Mouse (Mus musculus) heart, embryonic 14.5 days (tissue): ENCODE measurements around the gene Traf4. TPM values are rescaled to one million over a fixed set of nuclear protein-coding genes. Genes with fewer than 3 reads are reported as not detected.

Experiments used
- ATAC-seq: fragments of 200-750 bp; cut with Nextera tagmentation; 2 replicates; pipeline ENCODE4 v1.8.0; 2017; ENCODE audit warnings: low read depth, moderate TSS enrichment; ENCODE audit not compliant: insufficient number of reproducible peaks, insufficient read depth, low FRiP score
- H3K27ac ChIP-seq, 2 experiments: fragments of 200-500 bp in 1 of 2; fragments of 300-500 bp in 1 of 2; sonication (generic) in 1 of 2; replicated peaks in 1 of 2; 2 replicates each; pipeline ENCODE4 v1.5.1; 2012 to 2014; ENCODE audit warnings: low read depth in 2 of 2, low read length in 2 of 2, control low read depth in 1 of 2, mild to moderate bottlenecking in 1 of 2, mixed read lengths in 1 of 2; ENCODE audit not compliant: control insufficient read depth in 1 of 2, insufficient read depth in 1 of 2
- H3K27me3 ChIP-seq: fragments of 300-500 bp; sonication (generic); 2 replicates; pipeline ENCODE4 v1.6.1; 2014; ENCODE audit warnings: mild to moderate bottlenecking, low read length, control low read depth; ENCODE audit not compliant: control insufficient read depth, insufficient read depth
- H3K36me3 ChIP-seq: fragments of 300-500 bp; sonication (generic); 2 replicates; pipeline ENCODE4 v1.6.1; 2014; ENCODE audit warnings: mild to moderate bottlenecking, control low read depth, low read length, mixed read lengths; ENCODE audit not compliant: control insufficient read depth, insufficient read depth
- H3K4me1 ChIP-seq, 2 experiments: fragments of 200-500 bp in 1 of 2; fragments of 300-500 bp in 1 of 2; sonication (generic) in 1 of 2; 2 replicates each; pipeline ENCODE4 v1.6.1; 2012 to 2014; ENCODE audit warnings: low read length in 2 of 2, control low read depth in 1 of 2, mixed read lengths in 1 of 2; ENCODE audit not compliant: control insufficient read depth in 2 of 2, insufficient read depth in 2 of 2
- H3K4me2 ChIP-seq: fragments of 300-500 bp; sonication (generic); 2 replicates; pipeline ENCODE4 v1.6.1; 2014; ENCODE audit warnings: mild to moderate bottlenecking, low read length
- H3K4me3 ChIP-seq, 2 experiments: fragments of 200-500 bp in 1 of 2; fragments of 300-500 bp in 1 of 2; sonication (generic) in 1 of 2; 2 replicates each; pipeline ENCODE4 v1.5.1; 2012 to 2014; ENCODE audit warnings: low read length in 2 of 2, mild to moderate bottlenecking in 2 of 2, control low read depth in 1 of 2, low read depth in 1 of 2, moderate library complexity in 1 of 2; ENCODE audit not compliant: control insufficient read depth in 1 of 2, insufficient read depth in 1 of 2
- H3K9ac ChIP-seq: fragments of 300-500 bp; sonication (generic); 2 replicates; pipeline ENCODE4 v1.6.1; 2014; ENCODE audit warnings: mild to moderate bottlenecking, low read length
- H3K9me3 ChIP-seq: fragments of 300-500 bp; sonication (generic); 2 replicates; pipeline ENCODE4 v1.6.1; 2016; ENCODE audit warnings: low read length, control low read depth; ENCODE audit not compliant: control insufficient read depth
- WGBS: fragments of 180-500 bp; shearing (Covaris S2); extraction: QIAGEN DNeasy Blood & Tissue Kit; methylation state at CpG from one replicate; pipeline ENCODE4 v1.1.7; 2014; 5-methylcytosine and 5-hydroxymethylcytosine counted together
- polyA plus RNA-seq: library from polyadenylated mRNA; unstranded; fragments of >200 nt; fragmentation: Nextera tagmentation; extraction: Ambion mirVana; gene quantifications from 2 replicates; pipeline ENCODE4 v1.2.1, GENCODE M21; 2014

Traf4 gene
- polyA plus RNA-seq, 1 experiment from 2014 or later: 25.6 TPM

- Histone ChIP-seq H3K4me2 (peak overlapping the region; percentile 93), H3K27me3 (no peaks in the 10 kb centered on the region), H3K4me1 (peaks cover 13 to 30% of the 10 kb centered on the region in 2 experiments; a peak in 3 of 4 replicates), H3K27ac (no peak overlapping the region; a peak in 1 of 4 replicates), H3K9ac (peak overlapping the region; percentile 97; the same call in 1 of the 2 replicates), H3K36me3 (peaks cover 50% of the 10 kb centered on the region), H3K9me3 (no peaks in the 10 kb centered on the region), H3K4me3 (no peak overlapping the region)
- WGBS: 75% methylated on average over 6 of the region's 6 CpGs
- ATAC-seq: no peak
Measured at GRCm38 (mm10) chr11:78162504-78162903, 2.9 kb downstream of the Traf4 start.

DNA sequence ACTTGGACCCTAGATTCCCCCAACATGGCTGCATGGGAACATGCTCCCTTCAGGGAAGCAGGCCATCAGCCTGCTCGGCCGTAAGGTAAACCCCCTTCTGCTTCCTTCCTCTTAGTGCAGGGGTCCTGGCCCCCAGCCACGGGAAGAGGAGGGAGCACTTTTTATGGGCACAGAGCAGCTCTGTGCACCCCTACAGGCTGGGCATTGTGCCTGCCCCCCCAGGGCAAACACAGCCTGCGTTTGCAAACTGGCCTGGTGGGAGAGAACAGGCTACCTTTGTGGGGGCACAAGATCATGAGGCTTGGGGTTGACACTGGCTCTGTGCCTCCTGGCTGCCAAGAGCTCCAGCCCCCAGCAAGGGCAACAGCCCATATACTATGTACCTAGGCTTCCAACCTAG is 3.4 kb downstream of the Traf4 start:
- H3K9me3 ChIP-seq: no peaks in the 10 kb centered on the region
- 62% methylated on average over 4 of the region's 4 CpGs for WGBS
- H3K27ac ChIP-seq: no peak overlapping the region
- ATAC-seq: no peak
- H3K9ac ChIP-seq: peak overlapping the region; percentile 97; the same call in 1 of the 2 replicates
- peak overlapping the region; percentile 93; the same call in 1 of the 2 replicates for H3K4me2 ChIP-seq
- H3K27me3 ChIP-seq: no peaks in the 10 kb centered on the region
- peaks cover 56% of the 10 kb centered on the region for H3K36me3 ChIP-seq
- peaks cover 13 to 30% of the 10 kb centered on the region in 2 experiments; a peak in 3 of 4 replicates for H3K4me1 ChIP-seq
- no peak overlapping the region for H3K4me3 ChIP-seq

DNA sequence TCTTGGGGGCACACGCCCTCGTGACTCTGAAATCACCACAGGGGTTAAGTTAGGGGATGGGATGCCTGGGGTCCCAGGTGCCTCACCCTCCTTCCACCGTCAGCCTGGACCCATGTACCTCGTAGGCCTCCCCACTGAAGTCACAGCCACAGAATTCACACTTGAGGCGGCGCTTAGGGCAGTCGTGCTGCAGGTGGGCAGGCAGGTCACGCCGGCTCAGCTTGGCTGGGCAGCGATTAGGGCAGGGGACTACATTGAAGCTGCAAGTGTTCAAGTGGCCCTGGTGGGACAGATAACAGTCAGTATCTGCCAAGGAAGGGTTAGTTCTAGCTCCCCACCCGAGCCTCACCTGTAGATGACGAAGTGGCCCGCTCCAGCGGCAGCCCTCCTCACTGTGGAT is 4.2 kb downstream of the Traf4 start:
- Histone ChIP-seq H3K4me2 (no peak overlapping the region), H3K4me3 (no peak overlapping the region), H3K9me3 (no peaks in the 10 kb centered on the region), H3K27me3 (no peaks in the 10 kb centered on the region), H3K4me1 (peaks cover 11 to 27% of the 10 kb centered on the region in 2 experiments; a peak in 3 of 4 replicates), H3K9ac (no peak overlapping the region), H3K36me3 (peaks cover 64% of the 10 kb centered on the region), H3K27ac (no peak overlapping the region)
- no peak for ATAC-seq
- 84% methylated on average over 14 of the region's 14 CpGs for WGBS

- H3K9me3 ChIP-seq: no peaks in the 10 kb centered on the region
- peaks cover 68% of the 10 kb centered on the region for H3K36me3 ChIP-seq
- H3K27ac ChIP-seq: no peak overlapping the region
- no peak overlapping the region for H3K4me3 ChIP-seq
- no peak for ATAC-seq
- H3K4me2 ChIP-seq: no peak overlapping the region
- 84% methylated on average over 3 of the region's 3 CpGs for WGBS
- no peaks in the 10 kb centered on the region for H3K27me3 ChIP-seq
- H3K9ac ChIP-seq: no peak overlapping the region
- peaks cover 7 to 23% of the 10 kb centered on the region in 2 experiments; a peak in 3 of 4 replicates for H3K4me1 ChIP-seq
Measured at GRCm38 (mm10) chr11:78160675-78161074, 4.7 kb downstream of the Traf4 start.

DNA sequence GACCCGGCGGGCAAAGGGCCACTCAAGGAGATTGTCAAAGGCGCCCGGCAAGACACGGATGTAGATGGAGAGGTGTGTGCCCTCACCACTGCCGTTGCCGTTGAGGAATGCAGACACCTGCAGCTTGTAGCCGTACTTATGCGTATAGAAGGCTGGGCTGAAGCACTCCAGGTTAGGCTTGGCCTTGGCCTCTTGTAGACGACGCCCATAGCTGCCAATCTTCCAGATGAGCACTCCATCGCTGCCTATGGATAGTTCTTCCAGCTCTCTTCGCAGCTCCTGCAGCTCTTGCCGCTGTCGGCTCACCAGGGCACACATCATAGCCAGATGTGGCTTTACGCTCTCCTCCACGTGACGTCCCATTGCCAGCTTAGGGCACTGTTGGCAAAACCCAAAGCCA is 5.2 kb downstream of the Traf4 start:
- Histone ChIP-seq H3K9ac (no peak overlapping the region), H3K4me3 (no peak overlapping the region), H3K27ac (no peak overlapping the region), H3K4me1 (peaks cover 7 to 23% of the 10 kb centered on the region in 2 experiments; a peak in 3 of 4 replicates), H3K9me3 (no peaks in the 10 kb centered on the region), H3K4me2 (no peak overlapping the region), H3K27me3 (no peaks in the 10 kb centered on the region), H3K36me3 (peaks cover 74% of the 10 kb centered on the region)
- whole genome bisulfite sequencing: 87% methylated on average over 18 of the region's 18 CpGs
- no peak for ATAC-seq

DNA sequence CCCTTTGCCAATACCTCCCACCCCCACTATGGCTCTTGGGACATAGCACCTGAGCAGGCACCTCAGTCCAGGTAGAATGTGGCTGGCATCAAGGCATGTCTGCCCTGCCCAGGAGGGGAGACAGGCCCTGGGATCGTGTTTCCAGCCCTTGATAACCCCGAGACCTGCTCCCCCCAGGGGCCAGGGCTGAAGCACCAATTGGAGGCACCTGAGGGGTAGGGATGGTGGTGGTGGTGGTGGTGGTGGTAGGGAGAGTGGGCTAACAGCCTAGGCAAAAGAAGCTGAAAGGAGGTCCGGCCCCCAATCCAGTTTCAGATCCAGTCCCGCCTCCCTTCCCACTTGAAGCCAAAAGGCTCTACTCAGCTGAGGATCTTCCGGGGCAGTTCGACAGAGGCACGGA is 5.8 kb downstream of the Traf4 start:
- ATAC-seq: no peak
- Histone ChIP-seq H3K36me3 (peaks cover 80% of the 10 kb centered on the region), H3K4me1 (peaks cover 7 to 23% of the 10 kb centered on the region in 2 experiments; a peak in 3 of 4 replicates), H3K27me3 (no peaks in the 10 kb centered on the region), H3K4me2 (no peak overlapping the region), H3K27ac (no peak overlapping the region), H3K9ac (no peak overlapping the region), H3K9me3 (no peaks in the 10 kb centered on the region), H3K4me3 (no peak overlapping the region)
- WGBS: 84% methylated on average over 7 of the region's 7 CpGs

GRCm38 (mm10) chr11:78159096-78159495 is 6.3 kb downstream of the Traf4 start:
- Histone ChIP-seq H3K4me1 (peaks cover 7 to 22% of the 10 kb centered on the region in 2 experiments; a peak in 3 of 4 replicates), H3K27me3 (no peaks in the 10 kb centered on the region), H3K9me3 (no peaks in the 10 kb centered on the region), H3K4me2 (no peak overlapping the region), H3K9ac (no peak overlapping the region), H3K27ac (no peak overlapping the region), H3K4me3 (no peak overlapping the region), H3K36me3 (peaks cover 84% of the 10 kb centered on the region)
- WGBS: 10% methylated on average over 2 of the region's 2 CpGs
- ATAC-seq: no peak

DNA sequence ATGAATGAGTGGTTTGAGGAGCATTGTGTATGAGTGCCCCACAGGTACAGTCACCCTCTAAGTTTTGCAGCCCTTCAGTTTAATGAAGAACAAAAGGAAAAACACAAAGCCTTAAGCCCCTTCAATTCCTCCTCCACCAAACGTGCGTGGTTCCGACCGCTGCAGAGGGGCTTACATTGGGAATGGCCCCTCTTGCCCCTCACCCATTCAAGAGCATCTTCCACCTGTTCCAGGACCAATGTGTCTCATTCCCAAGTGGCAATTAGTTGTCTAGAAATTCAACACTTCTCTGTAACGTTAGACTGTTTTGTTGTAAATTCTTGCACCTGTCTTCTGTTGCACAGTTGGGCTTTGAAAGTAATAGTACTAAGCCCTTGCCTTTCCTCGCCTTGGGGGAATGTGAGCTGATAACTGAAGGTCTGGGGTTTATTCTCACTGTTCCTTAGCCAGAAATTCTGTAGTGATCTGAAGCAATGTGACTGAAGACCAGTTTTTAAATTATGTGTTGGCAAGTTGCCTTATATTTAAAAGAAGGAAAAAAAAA is 9.2 kb downstream of the Traf4 start:
- ATAC-seq: no peak
- Histone ChIP-seq H3K9me3 (no peaks in the 10 kb centered on the region), H3K4me3 (no peak overlapping the region), H3K27ac (no peak overlapping the region), H3K9ac (no peak overlapping the region), H3K27me3 (no peaks in the 10 kb centered on the region), H3K4me2 (no peak overlapping the region), H3K4me1 (peaks cover 0 to 8% of the 10 kb centered on the region in 2 experiments; a peak in 2 of 4 replicates), H3K36me3 (peaks cover 98% of the 10 kb centered on the region)
- 75% methylated on average over 6 of the region's 6 CpGs for WGBS
